Mouse (Mus musculus) activated CD4-positive, CD25-positive, alpha-beta regulatory T cell, adult 9 weeks (primary cell): ENCODE results near the gene Sgsm2. TPM values are rescaled to one million over a fixed set of nuclear protein-coding genes. Genes with fewer than 3 reads are reported as not detected.

Source experiments
- polyA plus RNA-seq: library from polyadenylated mRNA; unstranded; fragments of 100-300 nt; shearing (Covaris generic); gene quantifications from one replicate; pipeline ENCODE4 v1.2.1, GENCODE M21; 2017

The Sgsm2 gene
- polyA plus RNA-seq: 1.7 TPM

GRCm38 (mm10) chr11:74896901-74897677, at the start of gene Sgsm2:
Gene Sgsm2, minus strand, starts transcription at chr11:74897060.

GRCm38 (mm10) chr11:74925577-74926387, 28.9 kb upstream of the Sgsm2 start, which contains the start of the genes Smg6 and Srr:
Gene Smg6, plus strand, starts transcription at chr11:74925823.
Gene Srr, minus strand, starts transcription at chr11:74925948.

GRCm38 (mm10) chr11:74897678-74898516, 1.0 kb upstream of the Sgsm2 start, which contains the start of gene Tsr1:
Gene Tsr1, plus strand, starts transcription at chr11:74898071.

GRCm38 (mm10) chr11:74830256-74831161, 66.4 kb downstream of the Sgsm2 start, which contains the start of gene Mnt:
Gene Mnt, plus strand, starts transcription at chr11:74830920.

Other genes with a start within 250 kb of the Sgsm2 start
- gene Cluh, start 247.6 kb downstream of the Sgsm2 start, polyA plus RNA-seq: 7.6 TPM
- 78.0 TPM for gene Pafah1b1, start 172.4 kb downstream of the Sgsm2 start, polyA plus RNA-seq
- 48.8 TPM for gene Mettl16, start 126.2 kb downstream of the Sgsm2 start, polyA plus RNA-seq
- gene Mnt, start 66.1 kb downstream of the Sgsm2 start, polyA plus RNA-seq: 7.1 TPM
- gene Tsr1, start 1.0 kb upstream of the Sgsm2 start, polyA plus RNA-seq: 63.6 TPM
- 40.0 TPM for gene Smg6, start 28.8 kb upstream of the Sgsm2 start, polyA plus RNA-seq
- gene Srr, start 28.9 kb upstream of the Sgsm2 start, polyA plus RNA-seq: 11.8 TPM